Mouse (Mus musculus) kidney, embryonic 15.5 days (tissue): ENCODE data around the gene Tns1. TPM values are rescaled to one million over a fixed set of nuclear protein-coding genes. Genes with fewer than 3 reads are reported as not detected.

ENCODE experiments used
- ATAC-seq: fragments of 200-750 bp; cut with Nextera tagmentation; replicated peaks from 2 replicates; pipeline ENCODE4 v1.8.0; 2017; ENCODE audit warnings: moderate TSS enrichment; ENCODE audit not compliant: low FRiP score
- H3K27ac ChIP-seq: fragments of 300-500 bp; sonication (generic); 2 replicates; pipeline ENCODE4 v1.5.1; 2015; ENCODE audit warnings: mild to moderate bottlenecking, inconsistent platforms
- H3K27me3 ChIP-seq: fragments of 300-500 bp; sonication (generic); 2 replicates; pipeline ENCODE4 v1.6.1; 2015; ENCODE audit warnings: inconsistent platforms
- H3K36me3 ChIP-seq: fragments of 300-500 bp; sonication (generic); 2 replicates; pipeline ENCODE4 v1.6.1; 2015; ENCODE audit warnings: inconsistent platforms
- H3K4me1 ChIP-seq: fragments of 300-500 bp; sonication (generic); 2 replicates; pipeline ENCODE4 v1.6.1; 2015; ENCODE audit warnings: inconsistent platforms
- H3K4me2 ChIP-seq: fragments of 300-500 bp; sonication (generic); 2 replicates; pipeline ENCODE4 v1.6.1; 2015; ENCODE audit warnings: moderate library complexity, mild to moderate bottlenecking, inconsistent platforms
- H3K4me3 ChIP-seq: fragments of 300-500 bp; sonication (generic); replicated peaks from 2 replicates; pipeline ENCODE4 v1.5.1; 2015; ENCODE audit warnings: mild to moderate bottlenecking, inconsistent platforms
- H3K9ac ChIP-seq: fragments of 300-500 bp; sonication (generic); 2 replicates; pipeline ENCODE4 v1.6.1; 2015; ENCODE audit warnings: mild to moderate bottlenecking, inconsistent platforms
- H3K9me3 ChIP-seq: fragments of 300-500 bp; sonication (generic); replicated peaks from 2 replicates; pipeline ENCODE4 v1.6.1; 2016; ENCODE audit warnings: inconsistent platforms
- WGBS: fragments of 180-500 bp; shearing (Covaris S2); methylation state at CpG from one replicate; pipeline ENCODE4 v1.1.7; 2015; ENCODE audit warnings: mixed read lengths; 5-methylcytosine and 5-hydroxymethylcytosine counted together
- polyA plus RNA-seq: library from polyadenylated mRNA; unstranded; fragments of >200 nt; fragmentation: Nextera tagmentation; extraction: Ambion mirVana; gene quantifications from 2 replicates; pipeline ENCODE4 v1.2.1, GENCODE M21; 2015

Gene Tns1
- polyA plus RNA-seq, 1 experiment from 2014 or later = 70.9 TPM

GRCm38 (mm10) chr1:74149106-74149885, 25.0 kb upstream of the Tns1 start:
- H3K9ac ChIP-seq = no peak overlapping the region
- H3K36me3 ChIP-seq = no peaks in the 10 kb centered on the region
- H3K4me1 ChIP-seq = no peaks in the 10 kb centered on the region
- WGBS = 83% methylated on average over 6 of the region's 6 CpGs
- no peaks in the 10 kb centered on the region for H3K27me3 ChIP-seq
- ATAC-seq = no peak
- no peaks in the 10 kb centered on the region for H3K9me3 ChIP-seq
- H3K4me2 ChIP-seq = no peak overlapping the region
- H3K4me3 ChIP-seq = no peak overlapping the region
- no peak overlapping the region for H3K27ac ChIP-seq

GRCm38 (mm10) chr1:74141781-74142180, 17.5 kb upstream of the Tns1 start:
- no peaks in the 10 kb centered on the region for H3K36me3 ChIP-seq
- H3K9ac ChIP-seq = no peak overlapping the region
- H3K4me2 ChIP-seq = no peak overlapping the region
- no peak overlapping the region for H3K27ac ChIP-seq
- no peaks in the 10 kb centered on the region for H3K4me1 ChIP-seq
- no peaks in the 10 kb centered on the region for H3K27me3 ChIP-seq
- no peaks in the 10 kb centered on the region for H3K9me3 ChIP-seq
- no peak overlapping the region for H3K4me3 ChIP-seq
- 75% methylated on average over 8 of the region's 8 CpGs for WGBS
- ATAC-seq = no peak

- Histone ChIP-seq H3K27ac (no peak overlapping the region), H3K4me1 (no peaks in the 10 kb centered on the region), H3K9ac (no peak overlapping the region), H3K27me3 (no peaks in the 10 kb centered on the region), H3K4me2 (no peak overlapping the region), H3K36me3 (no peaks in the 10 kb centered on the region), H3K9me3 (no peaks in the 10 kb centered on the region), H3K4me3 (no peak overlapping the region)
- ATAC-seq = no peak
- 57% methylated on average over 3 of the region's 3 CpGs for WGBS
Observed at GRCm38 (mm10) chr1:74139415-74139814, 15.2 kb upstream of the Tns1 start.

- H3K9me3 ChIP-seq = no peaks in the 10 kb centered on the region
- no peaks in the 10 kb centered on the region for H3K36me3 ChIP-seq
- no peak overlapping the region for H3K4me2 ChIP-seq
- 80% methylated on average over 6 of the region's 6 CpGs for whole genome bisulfite sequencing
- no peak overlapping the region for H3K9ac ChIP-seq
- no peak overlapping the region for H3K4me3 ChIP-seq
- no peaks in the 10 kb centered on the region for H3K27me3 ChIP-seq
- no peaks in the 10 kb centered on the region for H3K4me1 ChIP-seq
- ATAC-seq = no peak
- H3K27ac ChIP-seq = no peak overlapping the region
Observed at GRCm38 (mm10) chr1:74135326-74135950, 11.2 kb upstream of the Tns1 start.

GRCm38 (mm10) chr1:74133954-74134353, 9.7 kb upstream of the Tns1 start:
- Histone ChIP-seq H3K9me3 (no peaks in the 10 kb centered on the region), H3K4me3 (no peak overlapping the region), H3K36me3 (no peaks in the 10 kb centered on the region), H3K9ac (no peak overlapping the region), H3K4me1 (0 out of 2 replicates have a peak, but pooled peaks cover 2% of the 10 kb centered on the region), H3K27me3 (no peaks in the 10 kb centered on the region), H3K4me2 (no peak overlapping the region), H3K27ac (no peak overlapping the region)
- no peak for ATAC-seq
- 74% methylated on average over 6 of the region's 6 CpGs for WGBS

GRCm38 (mm10) chr1:74132011-74132410, 7.8 kb upstream of the Tns1 start:
- no peak overlapping the region for H3K27ac ChIP-seq
- H3K4me1 ChIP-seq = 0 out of 2 replicates have a peak, but pooled peaks cover 2% of the 10 kb centered on the region
- no peak for ATAC-seq
- no peaks in the 10 kb centered on the region for H3K9me3 ChIP-seq
- H3K9ac ChIP-seq = no peak overlapping the region
- H3K4me3 ChIP-seq = no peak overlapping the region
- WGBS = 72% methylated on average over 3 of the region's 3 CpGs
- H3K4me2 ChIP-seq = no peak overlapping the region
- no peaks in the 10 kb centered on the region for H3K36me3 ChIP-seq
- H3K27me3 ChIP-seq = 0 out of 2 replicates have a peak, but pooled peaks cover 7% of the 10 kb centered on the region

GRCm38 (mm10) chr1:74130883-74131659, 6.8 kb upstream of the Tns1 start:
- 80% methylated on average over 8 of the region's 8 CpGs for WGBS
- Histone ChIP-seq H3K27me3 (peaks cover 9% of the 10 kb centered on the region; the same call in 1 of the 2 replicates), H3K4me3 (no peak overlapping the region), H3K4me1 (0 out of 2 replicates have a peak, but pooled peaks cover 2% of the 10 kb centered on the region), H3K9ac (no peak overlapping the region), H3K9me3 (no peaks in the 10 kb centered on the region), H3K36me3 (no peaks in the 10 kb centered on the region), H3K27ac (no peak overlapping the region), H3K4me2 (no peak overlapping the region)
- no peak for ATAC-seq

GRCm38 (mm10) chr1:74124991-74125552, 823 bp upstream of the Tns1 start, which contains the start of gene Rufy4:
Gene Rufy4 (plus strand): TSS chr1:74125541.
- no peaks in the 10 kb centered on the region for H3K36me3 ChIP-seq
- H3K4me3 ChIP-seq = peak within 1 kb of the TSS; percentile 54
- H3K27ac ChIP-seq = no peak within 1 kb of the TSS

GRCm38 (mm10) chr1:74123215-74123614, 1.0 kb downstream of the Tns1 start:
- H3K4me2 ChIP-seq = 0 out of 2 replicates have a peak overlapping the region, but pooled peaks have one; percentile 97
- 69% methylated on average over 8 of the region's 8 CpGs for WGBS
- H3K4me3 ChIP-seq = no peak overlapping the region

More at GRCm38 (mm10) chr1:74124991-74125552, 823 bp upstream of the Tns1 start, which contains the start of gene Rufy4:
- H3K4me1 ChIP-seq = peaks cover 33% of the 10 kb centered on the region
- H3K27me3 ChIP-seq = peaks cover 41% of the 10 kb centered on the region
- H3K4me2 ChIP-seq = peak within 1 kb of the TSS; percentile 97
- ATAC-seq = peak; percentile 31
- WGBS = under 1% methylated on average over 12 of the region's 12 CpGs
- H3K9me3 ChIP-seq = no peaks in the 10 kb centered on the region
- H3K9ac ChIP-seq = peak within 1 kb of the TSS; percentile 55

GRCm38 (mm10) chr1:74121821-74122576, 2.2 kb downstream of the Tns1 start:
- no peak for ATAC-seq
- WGBS = 40% methylated on average over 9 of the region's 9 CpGs
- H3K4me1 ChIP-seq = peaks cover 31% of the 10 kb centered on the region
- no peak overlapping the region for H3K27ac ChIP-seq
- no peaks in the 10 kb centered on the region for H3K36me3 ChIP-seq
- no peak overlapping the region for H3K4me2 ChIP-seq
- H3K4me3 ChIP-seq = no peak overlapping the region
- no peaks in the 10 kb centered on the region for H3K9me3 ChIP-seq
- no peak overlapping the region for H3K9ac ChIP-seq
- H3K27me3 ChIP-seq = peaks cover 37% of the 10 kb centered on the region

More at GRCm38 (mm10) chr1:74123215-74123614, 1.0 kb downstream of the Tns1 start:
- no peak for ATAC-seq
- no peak overlapping the region for H3K27ac ChIP-seq
- peaks cover 31% of the 10 kb centered on the region for H3K4me1 ChIP-seq
- H3K36me3 ChIP-seq = no peaks in the 10 kb centered on the region
- no peak overlapping the region for H3K9ac ChIP-seq
- no peaks in the 10 kb centered on the region for H3K9me3 ChIP-seq
- H3K27me3 ChIP-seq = peaks cover 43% of the 10 kb centered on the region

- Histone ChIP-seq H3K27ac (no peak overlapping the region), H3K9me3 (no peaks in the 10 kb centered on the region), H3K27me3 (peaks cover 35% of the 10 kb centered on the region), H3K9ac (no peak overlapping the region), H3K36me3 (no peaks in the 10 kb centered on the region), H3K4me1 (peaks cover 31% of the 10 kb centered on the region), H3K4me2 (no peak overlapping the region), H3K4me3 (no peak overlapping the region)
- WGBS = 82% methylated on average over 7 of the region's 7 CpGs
- no peak for ATAC-seq
Observed at GRCm38 (mm10) chr1:74121138-74121537, 3.1 kb downstream of the Tns1 start.
